Mouse (Mus musculus): Measurements from ENCODE around the gene Dnaaf1. TPM values are rescaled to one million over a fixed set of nuclear protein-coding genes. Genes with fewer than 3 reads are reported as not detected.

Gene Dnaaf1
- polyA plus RNA-seq, 1 experiment: not detected

DNA sequence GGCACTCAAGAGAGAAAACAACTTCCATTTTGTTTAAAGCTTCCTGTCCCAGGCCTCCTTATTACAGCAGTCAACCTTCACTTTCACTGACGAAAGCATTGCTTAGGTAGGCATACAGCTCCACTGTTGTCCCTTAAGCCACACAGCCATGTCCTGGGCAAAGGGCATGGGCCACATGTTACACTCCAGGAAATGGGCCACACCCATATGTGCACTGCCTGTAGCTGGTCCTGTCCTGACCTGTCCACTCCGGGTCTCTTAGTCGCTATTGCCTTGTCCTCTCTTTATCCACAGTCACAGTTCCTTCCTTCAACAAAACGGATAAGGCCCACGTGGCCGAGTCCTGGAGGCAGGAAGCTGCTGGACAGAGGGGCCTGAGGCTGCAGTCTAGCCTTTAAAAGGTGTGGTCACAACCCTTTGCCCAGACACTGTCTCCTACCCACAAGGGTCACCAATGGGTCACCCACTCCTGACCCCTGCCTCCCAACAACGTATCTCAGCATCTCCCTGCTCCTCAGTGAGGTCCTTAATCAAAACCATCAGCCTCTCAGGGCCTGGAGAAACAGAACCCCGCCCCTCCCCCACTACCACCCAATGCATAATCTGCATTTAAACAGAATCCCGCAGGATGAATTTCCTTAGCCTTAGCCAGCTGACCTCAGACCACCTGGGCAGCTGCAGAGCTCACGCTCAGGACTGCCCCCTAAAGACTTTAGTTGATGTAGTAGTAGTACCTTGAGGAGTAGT lies 52.8 kb downstream of the Dnaaf1 start:
- TF ChIP-seq POLR2A (IDR thresholded peaks at IDR 0.05; ENCODE audit: borderline replicate concordance, low read depth, low read length): no peak
- no peak for TF ChIP-seq CTCF (IDR thresholded peaks at IDR 0.05; ENCODE audit: low read depth, low read length)
- H3K4me1 ChIP-seq (ENCODE audit: control insufficient read depth, insufficient read depth, low read length): no peaks in the 10 kb centered on the region
- no peak overlapping the region for H3K4me3 ChIP-seq (ENCODE audit: insufficient read depth, low read length)
- no peak overlapping the region for H3K27ac ChIP-seq (ENCODE audit: insufficient read depth, low read depth, low read length)

DNA sequence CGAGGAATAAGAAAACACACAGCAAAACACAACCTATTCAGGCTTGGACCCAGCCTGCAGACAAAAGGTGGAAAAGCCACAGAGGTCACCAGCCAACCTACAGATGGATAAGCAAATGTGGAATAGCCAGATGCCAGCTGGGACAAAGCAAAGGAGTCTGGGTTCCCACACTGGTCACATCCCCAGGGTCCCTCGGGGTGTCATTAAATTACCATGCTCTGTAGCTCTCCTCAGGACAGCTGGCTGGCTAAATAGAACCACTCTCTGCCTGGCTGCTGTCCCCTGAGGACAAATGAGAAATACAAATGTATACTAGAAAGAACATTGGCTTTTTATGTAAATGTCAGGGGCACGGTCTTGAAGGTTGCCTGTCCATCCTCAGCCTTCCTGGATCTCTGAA lies 55.8 kb downstream of the Dnaaf1 start:
- Histone ChIP-seq H3K4me1 (ENCODE audit: control insufficient read depth, insufficient read depth, low read length) (0 out of 2 replicates have a peak, but pooled peaks cover 3% of the 10 kb centered on the region), H3K27ac (ENCODE audit: insufficient read depth, low read depth, low read length) (no peak overlapping the region), H3K4me3 (ENCODE audit: insufficient read depth, low read length) (no peak overlapping the region)
- TF ChIP-seq CTCF (IDR thresholded peaks at IDR 0.05; ENCODE audit: low read depth, low read length) (no peak), POLR2A (IDR thresholded peaks at IDR 0.05; ENCODE audit: borderline replicate concordance, low read depth, low read length) (no peak)

DNA sequence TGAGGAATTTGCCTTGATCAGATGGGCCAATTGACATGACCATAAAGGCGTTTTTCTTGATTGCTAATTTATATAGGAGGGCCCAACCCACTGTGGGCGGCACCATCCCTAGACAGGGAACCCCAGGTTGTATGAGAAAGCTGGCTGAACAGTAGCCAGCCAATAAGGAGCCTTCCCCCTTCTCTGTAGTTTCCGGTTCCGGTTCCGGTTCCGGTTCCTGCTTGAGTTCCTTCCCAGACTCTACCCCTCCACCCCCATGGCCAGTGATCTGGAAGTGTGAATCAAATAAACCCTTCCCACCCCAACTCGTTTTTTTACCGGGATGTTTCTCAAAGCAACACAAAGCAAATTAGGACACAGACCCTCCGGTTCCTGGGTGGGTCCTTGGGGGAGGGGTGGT lies 57.2 kb downstream of the Dnaaf1 start:
- H3K4me3 ChIP-seq (ENCODE audit: insufficient read depth, low read length): no peak overlapping the region

DNA sequence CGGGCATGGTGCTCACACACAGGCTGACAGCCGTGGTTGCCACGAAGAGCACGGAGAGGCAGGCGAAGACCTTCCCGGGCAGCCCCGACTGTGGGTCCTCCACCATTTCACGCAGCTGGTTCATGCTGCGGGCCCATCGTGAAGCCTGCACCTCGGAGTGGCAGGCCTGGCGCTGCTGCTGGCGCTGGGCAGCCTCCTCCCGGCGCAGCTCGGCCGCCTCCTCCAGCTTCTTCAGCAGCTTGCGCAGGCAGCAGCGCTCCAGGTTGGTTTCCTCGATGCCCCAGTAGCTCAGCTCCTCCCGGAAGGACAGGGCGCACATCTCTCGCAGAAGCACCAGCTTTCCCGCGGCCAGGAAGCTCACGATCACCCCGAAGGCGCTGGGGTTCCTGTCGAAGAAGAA lies 57.9 kb downstream of the Dnaaf1 start:
- 0 out of 2 replicates have a peak, but pooled peaks cover 3% of the 10 kb centered on the region for H3K4me1 ChIP-seq (ENCODE audit: control insufficient read depth, insufficient read depth, low read length)
- no peak overlapping the region for H3K4me3 ChIP-seq (ENCODE audit: insufficient read depth, low read length)
- H3K27ac ChIP-seq (ENCODE audit: insufficient read depth, low read depth, low read length): no peak overlapping the region
- TF ChIP-seq POLR2A (IDR thresholded peaks at IDR 0.05; ENCODE audit: borderline replicate concordance, low read depth, low read length) (no peak), CTCF (IDR thresholded peaks at IDR 0.05; ENCODE audit: low read depth, low read length) (no peak)

More for the DNA sequence above, 57.2 kb downstream of the Dnaaf1 start:
- TF ChIP-seq CTCF (IDR thresholded peaks at IDR 0.05; ENCODE audit: low read depth, low read length) (no peak), POLR2A (IDR thresholded peaks at IDR 0.05; ENCODE audit: borderline replicate concordance, low read depth, low read length) (no peak)
- no peak overlapping the region for H3K27ac ChIP-seq (ENCODE audit: insufficient read depth, low read depth, low read length)
- H3K4me1 ChIP-seq (ENCODE audit: control insufficient read depth, insufficient read depth, low read length): 0 out of 2 replicates have a peak, but pooled peaks cover 3% of the 10 kb centered on the region

DNA sequence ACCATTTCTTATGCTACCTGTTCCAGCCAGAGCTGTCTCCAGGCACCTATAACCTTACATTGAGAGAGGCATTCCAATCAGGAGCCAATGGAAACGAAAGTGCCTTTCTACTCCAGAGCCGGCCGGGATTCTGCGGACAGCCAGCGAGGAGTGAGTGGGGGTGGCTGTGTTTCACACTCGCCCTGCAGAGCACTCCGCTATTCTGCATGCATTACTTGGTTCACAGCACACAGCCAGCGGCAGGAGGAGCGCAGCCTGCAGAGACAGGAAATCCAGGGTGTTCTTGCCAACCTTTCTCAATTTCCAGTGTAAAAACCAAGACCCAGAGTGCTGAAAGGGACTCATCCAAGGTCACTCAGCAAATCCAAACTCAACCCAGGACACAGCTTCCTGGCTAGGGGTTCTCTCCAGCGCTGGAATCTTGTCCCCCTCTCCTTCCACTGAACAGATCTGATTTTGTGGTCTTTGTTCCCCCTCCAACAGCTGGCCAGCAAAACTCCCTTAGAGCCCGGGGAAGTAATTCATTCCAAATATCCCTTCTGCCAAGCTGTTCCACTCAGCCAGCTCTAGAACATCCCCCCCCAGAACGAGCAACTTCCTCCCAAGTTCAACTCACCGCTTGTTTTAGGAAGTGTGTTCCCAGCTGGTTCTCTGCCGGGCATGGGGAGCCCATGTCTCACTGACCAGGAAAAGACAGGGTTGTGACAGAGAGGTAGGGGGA lies 59.7 kb downstream of the Dnaaf1 start:
- TF ChIP-seq POLR2A (IDR thresholded peaks at IDR 0.05; ENCODE audit: borderline replicate concordance, low read depth, low read length) (no peak), CTCF (IDR thresholded peaks at IDR 0.05; ENCODE audit: low read depth, low read length) (no peak)
- Histone ChIP-seq H3K27ac (ENCODE audit: insufficient read depth, low read depth, low read length) (no peak overlapping the region), H3K4me3 (ENCODE audit: insufficient read depth, low read length) (no peak overlapping the region), H3K4me1 (ENCODE audit: control insufficient read depth, insufficient read depth, low read length) (0 out of 2 replicates have a peak, but pooled peaks cover 3% of the 10 kb centered on the region)

DNA sequence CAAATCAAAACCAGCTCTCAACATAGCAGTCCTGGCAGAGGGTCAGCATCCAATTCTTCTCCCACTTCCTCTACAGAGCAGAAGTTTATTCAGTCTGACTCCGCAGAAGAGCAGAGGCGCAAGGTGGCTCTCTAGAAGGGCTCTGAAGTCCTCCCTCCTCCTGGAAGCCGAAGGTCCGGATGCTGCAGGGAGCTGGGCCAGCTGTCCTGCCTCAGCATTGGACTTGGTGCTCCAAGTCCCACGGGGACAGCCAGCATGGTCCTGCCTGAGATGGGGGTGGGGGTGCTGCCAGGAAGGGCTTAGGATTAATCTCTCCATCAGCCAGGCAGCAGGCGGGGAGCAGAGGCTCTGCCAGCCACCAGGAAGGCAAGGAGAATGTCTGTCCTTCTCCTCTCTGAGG lies 60.3 kb downstream of the Dnaaf1 start, which contains the start of gene Kcng4:
Gene Kcng4, minus strand, starts transcription at position 303 of the 400 bp plus-strand sequence.
- Histone ChIP-seq H3K4me3 (ENCODE audit: insufficient read depth, low read length) (no peak within 1 kb of the TSS), H3K27ac (ENCODE audit: insufficient read depth, low read depth, low read length) (no peak within 1 kb of the TSS)
- TF ChIP-seq CTCF (IDR thresholded peaks at IDR 0.05; ENCODE audit: low read depth, low read length) (no peak), POLR2A (IDR thresholded peaks at IDR 0.05; ENCODE audit: borderline replicate concordance, low read depth, low read length) (no peak)

DNA sequence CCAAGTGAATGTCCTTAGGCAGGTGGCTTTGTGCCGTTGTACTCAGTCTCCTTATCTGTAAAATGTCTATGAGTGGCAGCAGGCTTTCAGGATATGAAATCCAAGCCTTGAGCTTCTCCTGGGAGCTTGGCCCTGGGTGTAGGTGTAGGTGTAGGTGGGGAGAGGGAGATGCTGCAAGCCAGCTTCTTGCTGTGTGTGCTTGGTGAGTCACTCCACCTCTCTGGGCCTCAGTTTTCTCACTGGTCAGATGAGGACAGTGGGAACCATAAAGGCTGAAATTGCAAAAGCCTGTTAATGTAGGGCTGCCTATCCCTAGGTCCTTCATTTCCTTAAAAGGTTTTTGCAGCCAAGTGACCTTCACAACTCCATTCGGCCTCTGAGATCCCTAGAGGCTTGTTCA lies 60.9 kb downstream of the Dnaaf1 start:
- no peak for TF ChIP-seq CTCF (IDR thresholded peaks at IDR 0.05; ENCODE audit: low read depth, low read length)
- Histone ChIP-seq H3K4me1 (ENCODE audit: control insufficient read depth, insufficient read depth, low read length) (0 out of 2 replicates have a peak, but pooled peaks cover 3% of the 10 kb centered on the region), H3K27ac (ENCODE audit: insufficient read depth, low read depth, low read length) (no peak overlapping the region), H3K4me3 (ENCODE audit: insufficient read depth, low read length) (no peak overlapping the region)

More for the DNA sequence above, 60.3 kb downstream of the Dnaaf1 start, which contains the start of gene Kcng4:
- 0 out of 2 replicates have a peak, but pooled peaks cover 3% of the 10 kb centered on the region for H3K4me1 ChIP-seq (ENCODE audit: control insufficient read depth, insufficient read depth, low read length)

DNA sequence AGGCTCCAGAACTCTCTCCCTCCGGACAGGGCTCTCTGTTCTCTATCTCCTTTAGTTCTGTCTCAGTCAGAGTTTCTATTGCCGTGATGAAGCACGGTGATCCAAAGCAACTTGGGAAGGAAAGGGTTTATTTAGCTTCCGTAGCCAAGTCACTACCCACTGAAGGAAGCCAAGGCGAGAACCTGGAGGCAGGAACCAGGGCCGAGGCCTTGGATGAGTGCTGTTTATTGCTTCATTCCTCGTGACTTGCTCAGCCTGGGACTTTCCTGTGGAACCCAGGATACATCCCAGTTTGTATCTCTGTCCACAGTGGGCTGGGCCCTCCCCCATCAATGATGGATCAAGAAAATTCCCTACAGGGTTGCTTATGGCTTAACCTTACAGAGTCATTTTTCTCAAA lies 61.7 kb downstream of the Dnaaf1 start:
- Histone ChIP-seq H3K27ac (ENCODE audit: insufficient read depth, low read depth, low read length) (no peak overlapping the region), H3K4me1 (ENCODE audit: control insufficient read depth, insufficient read depth, low read length) (0 out of 2 replicates have a peak, but pooled peaks cover 3% of the 10 kb centered on the region), H3K4me3 (ENCODE audit: insufficient read depth, low read length) (no peak overlapping the region)
- TF ChIP-seq CTCF (IDR thresholded peaks at IDR 0.05; ENCODE audit: low read depth, low read length) (no peak), POLR2A (IDR thresholded peaks at IDR 0.05; ENCODE audit: borderline replicate concordance, low read depth, low read length) (no peak)

DNA sequence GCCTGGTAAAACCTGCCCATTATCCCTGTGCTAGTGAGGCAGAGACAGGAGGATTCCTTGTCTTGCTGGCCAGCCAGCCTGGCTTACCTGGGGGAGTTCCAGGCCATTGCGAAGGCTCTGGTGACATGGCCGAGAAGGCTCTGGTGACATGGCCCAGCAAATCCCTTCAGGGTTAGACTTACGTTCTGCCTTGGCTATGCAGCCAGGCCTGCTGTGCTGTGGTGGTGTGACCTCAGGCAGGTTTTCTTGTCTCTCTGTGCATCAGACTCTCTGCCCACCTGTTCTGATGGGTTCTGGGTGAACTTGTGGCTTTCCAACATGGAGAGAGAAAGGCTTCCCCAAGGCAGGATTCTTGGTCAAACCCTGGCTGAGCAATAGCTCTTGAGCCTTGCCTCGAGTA lies 62.3 kb downstream of the Dnaaf1 start:
- Histone ChIP-seq H3K4me1 (ENCODE audit: control insufficient read depth, insufficient read depth, low read length) (0 out of 2 replicates have a peak, but pooled peaks cover 3% of the 10 kb centered on the region), H3K27ac (ENCODE audit: insufficient read depth, low read depth, low read length) (no peak overlapping the region), H3K4me3 (ENCODE audit: insufficient read depth, low read length) (no peak overlapping the region)
- TF ChIP-seq POLR2A (IDR thresholded peaks at IDR 0.05; ENCODE audit: borderline replicate concordance, low read depth, low read length): no peak
- TF ChIP-seq CTCF (IDR thresholded peaks at IDR 0.05; ENCODE audit: low read depth, low read length): no peak

DNA sequence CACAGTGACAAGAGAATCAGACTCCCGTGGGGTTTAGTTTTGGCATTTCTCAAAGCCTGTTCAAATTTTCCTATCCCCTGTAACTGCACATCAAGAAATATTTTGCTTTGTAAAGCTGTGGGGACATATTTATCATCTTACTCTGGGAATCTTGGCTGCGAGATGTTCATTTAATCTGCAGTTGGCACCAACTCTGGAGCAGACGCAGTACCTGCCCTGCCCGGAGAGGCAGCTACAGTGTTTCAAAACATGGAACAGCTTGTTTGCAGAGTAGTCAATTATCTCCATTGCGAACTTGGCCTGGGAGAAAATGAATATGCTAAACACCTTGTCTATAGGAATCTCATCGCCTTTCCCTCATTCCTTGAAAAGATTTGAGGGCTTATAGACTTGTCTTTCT lies 63.2 kb downstream of the Dnaaf1 start:
- TF ChIP-seq CTCF (IDR thresholded peaks at IDR 0.05; ENCODE audit: low read depth, low read length): no peak
- no peak for TF ChIP-seq POLR2A (IDR thresholded peaks at IDR 0.05; ENCODE audit: borderline replicate concordance, low read depth, low read length)
- H3K27ac ChIP-seq (ENCODE audit: insufficient read depth, low read depth, low read length): no peak overlapping the region
- 0 out of 2 replicates have a peak, but pooled peaks cover 3% of the 10 kb centered on the region for H3K4me1 ChIP-seq (ENCODE audit: control insufficient read depth, insufficient read depth, low read length)
- no peak overlapping the region for H3K4me3 ChIP-seq (ENCODE audit: insufficient read depth, low read length)
